Mouse (Mus musculus) heart, embryonic 15.5 days (tissue): ENCODE measurements around the gene Ear10. TPM values are rescaled to one million over a fixed set of nuclear protein-coding genes. Genes with fewer than 3 reads are reported as not detected.
"Not testable (repeated sequence)": the region's sequence is repeated elsewhere in the genome, so short reads cannot be mapped to it uniquely, and the experiment has no call there.

Experiments used
- ATAC-seq: fragments of 200-750 bp; cut with Nextera tagmentation; replicated peaks from 2 replicates; pipeline ENCODE4 v1.8.0; 2017; ENCODE audit warnings: low read depth, moderate TSS enrichment; ENCODE audit not compliant: insufficient number of reproducible peaks, insufficient read depth, low FRiP score
- H3K27ac ChIP-seq: fragments of 300-500 bp; sonication (generic); 2 replicates; pipeline ENCODE4 v1.5.1; 2015; ENCODE audit warnings: mild to moderate bottlenecking, inconsistent platforms
- H3K27me3 ChIP-seq: fragments of 300-500 bp; sonication (generic); 2 replicates; pipeline ENCODE4 v1.6.1; 2015; ENCODE audit warnings: inconsistent platforms
- H3K36me3 ChIP-seq: fragments of 300-500 bp; sonication (generic); 2 replicates; pipeline ENCODE4 v1.6.1; 2015; ENCODE audit warnings: mild to moderate bottlenecking, inconsistent platforms
- H3K4me1 ChIP-seq: fragments of 300-500 bp; sonication (generic); replicated peaks from 2 replicates; pipeline ENCODE4 v1.6.1; 2015; ENCODE audit warnings: inconsistent platforms
- H3K4me2 ChIP-seq: fragments of 300-500 bp; sonication (generic); 2 replicates; pipeline ENCODE4 v1.6.1; 2015; ENCODE audit warnings: inconsistent platforms, mild to moderate bottlenecking, moderate library complexity
- H3K4me3 ChIP-seq: fragments of 300-500 bp; sonication (generic); 2 replicates; pipeline ENCODE4 v1.5.1; 2015; ENCODE audit warnings: mild to moderate bottlenecking, inconsistent platforms
- H3K9ac ChIP-seq: fragments of 300-500 bp; sonication (generic); 2 replicates; pipeline ENCODE4 v1.6.1; 2015; ENCODE audit warnings: mild to moderate bottlenecking, inconsistent platforms
- H3K9me3 ChIP-seq: fragments of 300-500 bp; sonication (generic); replicated peaks from 2 replicates; pipeline ENCODE4 v1.6.1; 2016; ENCODE audit warnings: inconsistent platforms
- WGBS: fragments of 180-500 bp; shearing (Covaris S2); methylation state at CpG from one replicate; pipeline ENCODE4 v1.1.7; 2015; ENCODE audit warnings: mixed read lengths; 5-methylcytosine and 5-hydroxymethylcytosine counted together
- polyA plus RNA-seq: library from polyadenylated mRNA; unstranded; fragments of >200 nt; fragmentation: Nextera tagmentation; extraction: Ambion mirVana; gene quantifications from 2 replicates; pipeline ENCODE4 v1.2.1, GENCODE M21; 2015

The Ear10 gene
- not detected in 2 replicates for polyA plus RNA-seq

DNA sequence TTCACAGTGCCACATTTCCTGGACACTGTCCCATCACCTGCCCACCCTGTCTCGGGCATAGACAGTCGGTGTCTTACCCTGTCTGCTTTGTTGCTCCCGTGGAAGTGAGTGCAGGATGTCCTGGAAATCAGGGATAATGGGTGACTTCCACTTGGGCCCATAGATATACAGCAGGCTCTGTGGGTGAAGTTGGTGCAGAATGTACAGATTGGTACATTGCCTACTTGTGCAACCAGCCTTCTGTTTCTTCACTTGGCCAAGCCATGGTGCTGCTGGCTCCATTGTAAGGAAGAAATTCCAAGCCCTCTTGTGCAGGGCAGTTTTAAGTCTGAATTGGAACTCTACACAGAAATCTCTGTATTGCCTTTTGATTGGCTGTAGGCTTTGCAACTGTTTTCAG, at the start of gene Ear10:
Ear10 (minus strand) TSS at position 101 of the 400 bp plus-strand sequence.
- H3K4me2 ChIP-seq, H3K4me3 ChIP-seq, ATAC-seq, H3K27ac ChIP-seq, H3K4me1 ChIP-seq, H3K36me3 ChIP-seq, H3K9ac ChIP-seq, H3K27me3 ChIP-seq, H3K9me3 ChIP-seq: not testable (repeated sequence)
- WGBS, result 67% methylated on average over 3 of the region's 3 CpGs

DNA sequence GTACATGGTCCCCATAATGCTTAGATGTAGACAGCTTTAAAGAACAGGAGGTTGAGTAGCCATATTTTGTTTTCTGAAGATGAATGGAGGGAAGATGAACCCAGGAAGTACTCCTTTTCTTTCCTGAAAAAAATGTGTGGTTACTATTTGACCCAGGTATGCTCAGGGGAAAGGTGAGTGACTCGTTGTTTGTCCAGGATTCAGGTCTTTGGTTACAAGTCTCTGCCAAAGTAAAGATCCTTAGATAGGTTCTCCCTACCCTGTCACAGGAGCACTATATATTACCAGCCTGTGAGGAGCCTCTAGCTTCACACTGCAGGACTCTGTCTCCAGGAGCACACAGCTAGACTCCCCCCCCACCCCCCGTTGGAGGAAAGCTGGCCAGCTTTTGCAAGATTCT, 33.4 kb upstream of the Ear10 start, which contains the start of gene Ang5:
Ang5 (plus strand) TSS at position 301 of the 400 bp plus-strand sequence.
- not testable (repeated sequence) for ATAC-seq, H3K9me3 ChIP-seq, H3K4me3 ChIP-seq, H3K27ac ChIP-seq, H3K4me1 ChIP-seq, H3K4me2 ChIP-seq, H3K9ac ChIP-seq, H3K36me3 ChIP-seq, H3K27me3 ChIP-seq
- no CpG with 5 or more reads among the region's 2 CpGs for WGBS

DNA sequence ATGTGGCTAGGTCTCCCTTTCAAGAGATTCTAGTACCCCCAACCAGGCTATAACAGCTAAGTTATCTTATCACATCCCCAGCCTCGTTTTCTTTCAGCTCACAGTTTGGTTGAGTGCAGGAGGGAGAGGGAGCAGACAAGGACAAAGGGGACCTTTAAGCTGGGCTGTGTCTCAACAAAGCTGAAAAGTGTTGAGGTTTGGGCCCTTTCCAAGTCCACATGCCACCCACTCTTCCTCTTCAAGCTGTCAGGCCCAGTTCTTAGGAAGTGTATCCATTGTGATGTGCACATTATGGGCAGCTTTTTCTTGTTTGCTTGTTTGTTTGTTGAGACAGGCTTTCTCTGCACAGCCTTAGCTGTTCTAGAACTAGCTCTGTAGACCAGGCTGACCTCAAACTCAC, 31.7 kb upstream of the Ear10 start:
- not testable (repeated sequence) for H3K27me3 ChIP-seq, H3K36me3 ChIP-seq, H3K4me1 ChIP-seq, H3K4me2 ChIP-seq, H3K9me3 ChIP-seq, H3K9ac ChIP-seq, H3K4me3 ChIP-seq, H3K27ac ChIP-seq, ATAC-seq
- WGBS, result no CpG with 5 or more reads among the region's 1 CpGs

DNA sequence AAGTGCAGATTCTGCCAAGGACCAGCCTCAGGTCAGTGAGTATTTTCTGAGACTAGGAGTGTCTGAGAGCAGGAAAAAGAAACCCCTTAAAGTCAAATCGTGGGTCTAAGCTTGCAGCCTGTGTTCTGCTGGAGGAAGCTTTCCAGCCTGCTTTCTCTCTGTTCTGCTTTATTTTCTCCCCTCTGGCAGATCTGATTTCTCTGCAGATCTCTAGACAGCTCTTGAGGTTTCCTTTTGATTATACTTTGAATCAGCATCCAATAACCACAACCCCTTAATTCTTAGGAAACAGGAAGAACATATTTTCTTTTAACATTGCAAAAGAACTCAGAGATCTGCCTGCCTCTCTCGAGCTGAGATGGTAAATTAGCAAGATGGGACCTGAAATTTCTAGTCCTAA, 30.0 kb upstream of the Ear10 start:
- not testable (repeated sequence) for H3K36me3 ChIP-seq, H3K9me3 ChIP-seq, H3K4me1 ChIP-seq, H3K4me3 ChIP-seq, ATAC-seq, H3K27me3 ChIP-seq, H3K4me2 ChIP-seq, H3K27ac ChIP-seq, H3K9ac ChIP-seq
- 35% methylated on average over 2 of the region's 2 CpGs for WGBS

DNA sequence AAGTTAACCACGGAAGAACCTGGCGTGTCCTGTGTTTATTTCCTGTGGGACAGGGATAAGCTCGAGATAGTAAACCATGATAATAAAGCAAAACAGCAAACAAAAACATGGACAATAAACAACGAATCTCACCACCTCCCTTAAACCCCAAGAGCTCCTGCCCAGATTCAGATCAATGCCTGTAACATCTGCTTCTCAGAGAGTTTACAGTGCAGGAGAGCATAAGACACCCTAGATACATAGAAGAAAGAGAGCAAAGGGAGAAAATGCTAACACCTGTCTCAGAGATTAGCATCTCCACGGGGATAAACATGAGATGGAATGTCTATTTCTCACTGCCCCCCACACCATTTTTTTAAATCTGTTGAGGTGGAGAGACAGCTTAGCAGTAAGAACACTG, 10.0 kb upstream of the Ear10 start:
- H3K27ac ChIP-seq, H3K4me2 ChIP-seq, H3K36me3 ChIP-seq, H3K27me3 ChIP-seq, H3K9me3 ChIP-seq, ATAC-seq, H3K9ac ChIP-seq, H3K4me3 ChIP-seq, H3K4me1 ChIP-seq: not testable (repeated sequence)
- WGBS, result 50% methylated on average over 5 of the region's 5 CpGs

DNA sequence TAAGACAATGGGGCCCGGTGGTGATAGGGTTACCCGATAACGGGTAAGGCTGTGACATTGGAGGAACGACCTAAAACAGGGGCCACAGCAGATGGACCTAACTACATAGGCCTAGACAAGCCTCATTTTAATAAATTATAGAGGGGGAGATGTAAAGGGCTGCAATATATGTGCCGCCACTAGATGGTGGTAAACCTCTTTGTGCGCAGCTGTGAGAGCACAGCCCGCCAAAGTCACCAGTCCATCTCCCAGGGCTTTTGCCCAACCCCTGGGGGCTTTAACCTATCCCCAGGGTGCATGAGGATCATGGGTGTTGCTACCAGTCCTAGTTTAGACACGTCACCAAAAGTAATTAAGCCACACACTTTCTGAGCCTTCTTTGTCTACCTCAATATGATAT, 9.6 kb upstream of the Ear10 start:
- H3K36me3 ChIP-seq, H3K9ac ChIP-seq, H3K4me3 ChIP-seq, H3K9me3 ChIP-seq, H3K27ac ChIP-seq, H3K27me3 ChIP-seq, H3K4me2 ChIP-seq, H3K4me1 ChIP-seq, ATAC-seq: not testable (repeated sequence)
- WGBS, result 12% methylated on average over 8 of the region's 8 CpGs

DNA sequence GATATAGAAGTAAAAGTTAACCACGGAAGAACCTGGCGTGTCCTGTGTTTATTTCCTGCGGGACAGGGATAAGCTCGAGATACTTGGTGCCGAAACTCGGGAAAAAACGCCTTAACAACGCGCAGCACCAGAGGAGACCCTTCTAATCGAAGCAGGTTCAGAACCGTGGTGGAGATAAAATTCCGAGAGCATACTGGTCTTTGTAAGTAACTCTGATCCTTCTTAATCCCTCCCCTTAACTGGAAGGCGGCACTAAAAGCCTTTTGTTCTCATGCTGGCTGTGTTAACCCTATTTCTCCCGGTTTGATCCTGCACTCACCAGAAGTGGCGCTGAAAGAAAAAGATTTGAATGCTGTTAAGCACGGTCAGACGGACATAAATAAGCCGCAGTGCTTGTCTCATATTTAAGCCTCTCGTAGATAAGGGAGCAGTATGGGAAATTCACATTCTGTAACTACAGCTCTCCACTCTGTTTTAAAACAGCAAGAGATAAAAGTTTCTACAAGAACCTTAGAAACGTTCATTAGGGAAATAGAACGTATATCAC, 2.1 kb upstream of the Ear10 start:
- not testable (repeated sequence) for ATAC-seq, H3K4me1 ChIP-seq, H3K36me3 ChIP-seq, H3K9me3 ChIP-seq, H3K27me3 ChIP-seq
- 4% methylated on average over 21 of the region's 21 CpGs for WGBS
- Histone ChIP-seq H3K4me3 (peak overlapping the region; percentile 62), H3K27ac (peak overlapping the region; percentile 93), H3K4me2 (peak overlapping the region; percentile 62), H3K9ac (peak overlapping the region; percentile 64)

DNA sequence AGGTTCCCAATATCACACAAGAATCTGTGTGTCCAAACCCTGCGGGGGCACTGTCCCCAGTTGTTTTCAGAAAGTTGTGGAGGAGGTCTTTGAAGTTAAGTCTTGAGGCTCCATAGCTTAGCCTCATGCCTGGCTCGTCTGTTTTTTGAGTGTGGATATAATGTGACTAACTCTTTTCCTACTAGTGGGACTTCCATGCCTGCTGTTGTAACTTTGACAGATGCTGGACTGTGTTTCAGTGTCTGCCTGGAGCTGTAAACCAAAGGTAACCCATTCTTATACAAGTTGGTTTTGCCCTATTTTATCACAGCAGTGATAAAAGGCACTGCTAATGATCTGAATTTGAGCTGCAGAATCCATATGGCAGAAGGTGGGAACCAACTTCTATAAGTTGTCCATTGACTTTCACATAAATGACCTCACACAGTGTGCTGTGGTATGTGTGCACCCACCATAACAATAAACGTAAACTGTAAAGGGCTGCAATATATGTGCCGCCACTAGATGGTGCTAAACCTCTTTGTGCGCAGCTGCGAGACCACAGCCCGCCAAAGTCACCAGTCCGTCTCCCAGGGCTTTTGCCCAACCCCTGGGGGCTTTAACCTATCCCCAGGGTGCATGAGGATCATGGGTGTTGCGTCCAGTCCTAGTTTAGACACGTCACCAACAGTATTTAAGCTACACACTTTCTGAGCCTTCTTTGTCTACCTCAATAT, 1.5 kb upstream of the Ear10 start, which contains the start of gene Gm8113:
Gm8113 (plus strand) TSS at position 703 of the 716 bp plus-strand sequence.
- peak within 1 kb of the TSS; percentile 93 for H3K27ac ChIP-seq
- peak; percentile 83 for ATAC-seq
- 6% methylated on average over 10 of the region's 10 CpGs for WGBS
- H3K9ac ChIP-seq, result peak within 1 kb of the TSS; percentile 64
- peak within 1 kb of the TSS; percentile 62 for H3K4me2 ChIP-seq
- H3K4me3 ChIP-seq, result peak within 1 kb of the TSS; percentile 62
- H3K36me3 ChIP-seq, H3K27me3 ChIP-seq, H3K4me1 ChIP-seq, H3K9me3 ChIP-seq: not testable (repeated sequence)

DNA sequence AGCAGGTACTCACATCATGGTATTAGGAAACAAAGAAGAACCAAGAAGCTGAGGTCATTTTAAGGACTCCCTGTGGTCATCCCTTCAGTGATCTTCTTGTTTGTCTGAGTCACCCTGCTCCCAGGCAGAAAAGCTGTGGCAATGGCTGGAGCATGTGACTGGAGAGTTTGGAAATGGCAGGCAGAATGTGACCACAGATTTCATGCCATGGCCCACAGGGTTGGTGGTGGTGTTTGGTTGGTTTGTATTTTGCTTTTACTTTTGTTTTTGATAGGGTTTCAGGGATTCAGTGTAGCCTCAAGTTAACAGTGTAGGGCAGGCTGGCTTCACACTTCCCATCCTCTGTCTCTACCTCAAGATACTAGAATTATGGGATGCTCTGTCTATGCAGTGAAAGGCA, 5.1 kb downstream of the Ear10 start:
- not testable (repeated sequence) for H3K27ac ChIP-seq, H3K9me3 ChIP-seq, H3K4me1 ChIP-seq, H3K27me3 ChIP-seq, H3K4me2 ChIP-seq, H3K36me3 ChIP-seq, ATAC-seq, H3K4me3 ChIP-seq, H3K9ac ChIP-seq

DNA sequence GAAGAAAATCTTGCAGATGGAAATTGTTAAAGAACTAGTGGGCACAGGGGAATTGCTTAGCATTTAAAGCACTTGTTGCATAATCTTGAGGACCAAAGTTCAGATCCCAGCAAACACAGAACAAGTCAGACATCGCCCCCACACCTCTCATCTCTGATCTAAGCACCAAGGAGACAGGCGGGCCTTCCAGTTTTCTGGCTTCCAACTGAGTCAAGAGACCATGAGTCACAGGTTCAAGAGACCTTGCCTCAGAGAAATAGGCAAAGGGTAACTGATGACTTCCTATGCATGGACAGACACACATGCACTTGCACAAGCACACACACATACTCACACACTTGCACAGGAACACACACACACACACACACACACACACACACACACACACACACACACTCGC, 24.8 kb downstream of the Ear10 start:
- not testable (repeated sequence) for H3K27ac ChIP-seq, H3K27me3 ChIP-seq, H3K9me3 ChIP-seq, H3K9ac ChIP-seq, H3K4me1 ChIP-seq, H3K4me3 ChIP-seq, ATAC-seq, H3K4me2 ChIP-seq, H3K36me3 ChIP-seq
- WGBS, result 79% methylated on average over 3 of the region's 3 CpGs

DNA sequence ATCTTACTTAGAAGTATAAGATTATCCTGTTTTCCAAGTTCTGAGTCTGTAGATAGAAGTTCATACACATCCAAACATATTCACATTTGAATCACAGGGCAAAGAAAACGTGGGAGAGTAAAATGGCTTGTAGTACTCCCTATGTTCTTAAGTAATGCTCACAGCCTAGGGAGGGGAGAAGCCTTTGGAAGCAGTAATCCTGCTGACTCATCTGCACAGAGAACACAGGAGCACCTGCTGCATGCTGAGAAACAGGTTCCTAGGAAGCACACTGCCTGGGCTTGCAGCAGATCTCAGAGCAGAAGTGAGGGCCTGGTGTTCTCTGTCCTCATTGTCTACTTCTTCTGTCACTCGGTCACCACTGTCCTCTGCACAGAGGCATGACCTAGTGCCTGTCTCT, 28.0 kb downstream of the Ear10 start:
- not testable (repeated sequence) for ATAC-seq, H3K9me3 ChIP-seq, H3K4me1 ChIP-seq, H3K4me3 ChIP-seq, H3K27ac ChIP-seq, H3K9ac ChIP-seq, H3K36me3 ChIP-seq, H3K27me3 ChIP-seq, H3K4me2 ChIP-seq
- WGBS, result 41% methylated on average over 1 of the region's 2 CpGs

DNA sequence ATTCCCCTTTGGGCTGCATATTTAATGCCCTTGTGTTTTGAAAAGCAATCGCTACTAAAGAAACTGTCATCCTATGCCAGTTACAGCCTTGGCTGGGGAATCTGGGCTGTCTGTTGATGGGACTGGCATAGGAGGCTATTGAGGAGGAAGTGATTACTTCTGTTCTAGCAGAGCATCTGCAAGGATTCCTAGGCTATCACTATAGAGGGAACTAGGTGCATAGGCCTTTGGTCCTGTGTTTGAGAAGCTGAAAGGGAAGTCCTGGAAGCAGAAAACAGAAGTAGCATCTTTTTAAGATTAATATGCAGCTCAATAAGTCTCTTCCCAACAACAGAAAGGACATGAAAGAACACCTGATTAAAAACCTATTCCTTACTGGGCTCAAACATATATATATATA, 32.1 kb downstream of the Ear10 start:
- not testable (repeated sequence) for H3K27me3 ChIP-seq, H3K4me3 ChIP-seq, H3K36me3 ChIP-seq, H3K9ac ChIP-seq, H3K9me3 ChIP-seq, ATAC-seq, H3K27ac ChIP-seq, H3K4me2 ChIP-seq, H3K4me1 ChIP-seq
- WGBS, result 94% methylated on average over 1 of the region's 1 CpGs
